Mouse (Mus musculus) lung, embryonic 16.5 days (tissue): Measurements from ENCODE around the gene Psmd10. TPM values are rescaled to one million over a fixed set of nuclear protein-coding genes. Genes with fewer than 3 reads are reported as not detected.

Experiments
- ATAC-seq: fragments of 200-750 bp; cut with Nextera tagmentation; 2 replicates; pipeline ENCODE4 v1.8.0; 2017; ENCODE audit warnings: low read depth, mild to moderate bottlenecking, moderate library complexity
- H3K27ac ChIP-seq: fragments of 300-500 bp; sonication (generic); 2 replicates; pipeline ENCODE4 v1.5.1; 2014; ENCODE audit warnings: mild to moderate bottlenecking, control low read depth, low read length
- H3K27me3 ChIP-seq: fragments of 300-500 bp; sonication (generic); 2 replicates; pipeline ENCODE4 v1.6.1; 2014; ENCODE audit warnings: low read depth, low read length, mixed read lengths; ENCODE audit not compliant: control insufficient read depth, insufficient read depth
- H3K36me3 ChIP-seq: fragments of 300-500 bp; sonication (generic); 2 replicates; pipeline ENCODE4 v1.6.1; 2014; ENCODE audit warnings: low read length; ENCODE audit not compliant: control insufficient read depth, insufficient read depth
- H3K4me1 ChIP-seq: fragments of 300-500 bp; sonication (generic); replicated peaks from 2 replicates; pipeline ENCODE4 v1.6.1; 2014; ENCODE audit warnings: low read length, mixed read lengths; ENCODE audit not compliant: control insufficient read depth, insufficient read depth
- H3K4me2 ChIP-seq: fragments of 300-500 bp; sonication (generic); 2 replicates; pipeline ENCODE4 v1.6.1; 2014; ENCODE audit warnings: low read depth, low read length, control low read depth
- H3K4me3 ChIP-seq: fragments of 300-500 bp; sonication (generic); 2 replicates; pipeline ENCODE4 v1.5.1; 2014; ENCODE audit warnings: mild to moderate bottlenecking, low read length, control low read depth
- H3K9ac ChIP-seq: fragments of 300-500 bp; sonication (generic); 2 replicates; pipeline ENCODE4 v1.6.1; 2014; ENCODE audit warnings: low read length, control low read depth
- H3K9me3 ChIP-seq: fragments of 300-500 bp; sonication (generic); 2 replicates; pipeline ENCODE4 v1.6.1; 2016; ENCODE audit warnings: low read length; ENCODE audit not compliant: control insufficient read depth
- WGBS: fragments of 180-500 bp; shearing (Covaris S2); extraction: QIAGEN DNeasy Blood & Tissue Kit; methylation state at CpG from one replicate; pipeline ENCODE4 v1.1.7; 2014; 5-methylcytosine and 5-hydroxymethylcytosine counted together
- polyA plus RNA-seq: library from polyadenylated mRNA; unstranded; fragments of >200 nt; fragmentation: Nextera tagmentation; extraction: Ambion mirVana; gene quantifications from 2 replicates; pipeline ENCODE4 v1.2.1, GENCODE M21; 2015

Gene Psmd10
- 49.6 and 50.0 TPM in 2 replicates for polyA plus RNA-seq

- Histone ChIP-seq H3K4me1 (no peaks in the 10 kb centered on the region), H3K9ac (peak within 1 kb of the TSS; percentile 64), H3K9me3 (no peaks in the 10 kb centered on the region), H3K4me2 (peak within 1 kb of the TSS; percentile 59), H3K36me3 (no peaks in the 10 kb centered on the region), H3K27me3 (peaks cover 6% of the 10 kb centered on the region; the same call in 1 of the 2 replicates), H3K27ac (peak within 1 kb of the TSS; percentile 63; the same call in 1 of the 2 replicates), H3K4me3 (peak within 1 kb of the TSS; percentile 64)
- peak; percentile 99 for ATAC-seq
- 19% methylated on average over 23 of the region's 23 CpGs for WGBS
Measured at GRCm38 (mm10) chrX:140956272-140956940, at the start of gene Psmd10, which contains the start of gene Atg4a. Psmd10 (minus strand) TSS chrX:140956728. Atg4a (plus strand) TSS chrX:140956907.

GRCm38 (mm10) chrX:140998885-140999284 lies 42.4 kb upstream of the Psmd10 start:
- no peaks in the 10 kb centered on the region for H3K9me3 ChIP-seq
- no peak for ATAC-seq

GRCm38 (mm10) chrX:140997912-140998545 lies 41.5 kb upstream of the Psmd10 start:
- Histone ChIP-seq H3K27me3 (peaks cover 2% of the 10 kb centered on the region; the same call in 1 of the 2 replicates), H3K27ac (no peak overlapping the region), H3K4me1 (no peaks in the 10 kb centered on the region), H3K36me3 (no peaks in the 10 kb centered on the region), H3K9me3 (no peaks in the 10 kb centered on the region), H3K4me2 (no peak overlapping the region), H3K4me3 (no peak overlapping the region), H3K9ac (no peak overlapping the region)
- WGBS = 75% methylated on average over 1 of the region's 1 CpGs
- no peak for ATAC-seq

More at GRCm38 (mm10) chrX:140998885-140999284, 42.4 kb upstream of the Psmd10 start:
- H3K27me3 ChIP-seq = peaks cover 2% of the 10 kb centered on the region; the same call in 1 of the 2 replicates
- no peak overlapping the region for H3K9ac ChIP-seq
- no peaks in the 10 kb centered on the region for H3K36me3 ChIP-seq
- H3K4me2 ChIP-seq = no peak overlapping the region
- no peaks in the 10 kb centered on the region for H3K4me1 ChIP-seq
- H3K27ac ChIP-seq = no peak overlapping the region
- no peak overlapping the region for H3K4me3 ChIP-seq

DNA sequence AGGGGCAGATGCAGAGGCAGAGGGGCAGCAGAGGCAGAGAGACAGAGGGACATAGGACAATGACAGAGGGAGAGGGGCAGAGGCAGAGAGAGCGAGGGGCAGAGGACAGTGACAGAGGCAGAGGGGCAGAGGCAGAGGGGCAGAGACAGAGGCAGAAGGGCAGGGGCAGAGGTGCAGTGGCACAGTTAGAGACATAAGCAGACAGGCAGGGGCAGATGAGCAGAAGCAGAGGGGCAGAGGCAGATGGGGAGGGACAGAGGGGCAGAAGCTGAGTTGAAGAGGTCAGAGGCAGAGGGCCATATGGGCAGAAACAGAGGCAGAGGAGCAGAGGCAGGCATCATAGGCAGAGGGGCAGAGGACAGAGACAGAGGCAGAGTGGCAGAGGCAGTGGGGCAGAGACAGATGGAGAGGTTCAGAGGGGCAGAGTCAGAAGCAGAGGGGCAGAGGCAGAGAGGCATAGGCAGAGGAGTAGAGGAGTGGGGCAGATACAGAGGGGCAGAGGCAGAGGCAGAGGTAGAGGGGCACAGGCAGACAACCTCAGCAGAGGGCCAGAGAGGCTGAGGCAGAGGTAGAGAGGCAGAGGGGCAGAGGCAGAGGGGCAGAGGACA lies 40.5 kb upstream of the Psmd10 start:
- WGBS = 80% methylated on average over 1 of the region's 1 CpGs
- H3K27me3 ChIP-seq = peaks cover 2% of the 10 kb centered on the region; the same call in 1 of the 2 replicates
- no peak overlapping the region for H3K9ac ChIP-seq
- no peak overlapping the region for H3K27ac ChIP-seq
- H3K9me3 ChIP-seq = no peaks in the 10 kb centered on the region
- ATAC-seq = peak; percentile 36; the same call in 1 of the 2 replicates
- no peak overlapping the region for H3K4me2 ChIP-seq
- no peaks in the 10 kb centered on the region for H3K36me3 ChIP-seq
- H3K4me1 ChIP-seq = no peaks in the 10 kb centered on the region
- H3K4me3 ChIP-seq = no peak overlapping the region

- H3K4me3 ChIP-seq = no peak overlapping the region
- H3K27me3 ChIP-seq = peaks cover 4% of the 10 kb centered on the region
- H3K4me1 ChIP-seq = no peaks in the 10 kb centered on the region; the same call in 1 of the 2 replicates
- ATAC-seq = no peak
- no peak overlapping the region for H3K27ac ChIP-seq
- H3K9ac ChIP-seq = no peak overlapping the region
- H3K36me3 ChIP-seq = no peaks in the 10 kb centered on the region
- WGBS = 73% methylated on average over 2 of the region's 2 CpGs
- H3K9me3 ChIP-seq = no peaks in the 10 kb centered on the region
- H3K4me2 ChIP-seq = no peak overlapping the region
Measured at GRCm38 (mm10) chrX:140985256-140985655, 28.7 kb upstream of the Psmd10 start.

DNA sequence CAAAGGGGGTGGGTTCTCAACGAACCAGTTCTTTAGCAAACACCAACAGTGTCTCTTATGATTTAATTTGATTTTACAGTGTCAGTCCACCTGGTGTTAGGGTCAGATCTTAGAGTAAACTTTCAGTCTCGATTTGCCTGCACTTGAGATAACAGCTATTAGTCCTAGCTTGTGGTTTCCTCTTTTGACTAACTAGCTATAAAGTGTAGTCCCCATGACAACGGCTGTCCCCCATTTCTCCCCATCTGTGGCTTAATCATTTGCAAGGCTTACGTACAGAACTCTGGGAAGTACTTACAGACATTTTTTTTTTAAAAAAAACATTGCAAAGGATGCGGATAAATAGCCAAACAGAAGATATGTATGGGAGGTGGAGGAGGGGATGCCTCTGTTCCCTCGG lies 28.3 kb upstream of the Psmd10 start:
- WGBS = 56% methylated on average over 6 of the region's 6 CpGs
- Histone ChIP-seq H3K4me3 (no peak overlapping the region), H3K9ac (no peak overlapping the region), H3K4me1 (no peaks in the 10 kb centered on the region; the same call in 1 of the 2 replicates), H3K27me3 (peaks cover 4% of the 10 kb centered on the region), H3K9me3 (no peaks in the 10 kb centered on the region), H3K4me2 (no peak overlapping the region), H3K27ac (no peak overlapping the region), H3K36me3 (no peaks in the 10 kb centered on the region)
- no peak for ATAC-seq

DNA sequence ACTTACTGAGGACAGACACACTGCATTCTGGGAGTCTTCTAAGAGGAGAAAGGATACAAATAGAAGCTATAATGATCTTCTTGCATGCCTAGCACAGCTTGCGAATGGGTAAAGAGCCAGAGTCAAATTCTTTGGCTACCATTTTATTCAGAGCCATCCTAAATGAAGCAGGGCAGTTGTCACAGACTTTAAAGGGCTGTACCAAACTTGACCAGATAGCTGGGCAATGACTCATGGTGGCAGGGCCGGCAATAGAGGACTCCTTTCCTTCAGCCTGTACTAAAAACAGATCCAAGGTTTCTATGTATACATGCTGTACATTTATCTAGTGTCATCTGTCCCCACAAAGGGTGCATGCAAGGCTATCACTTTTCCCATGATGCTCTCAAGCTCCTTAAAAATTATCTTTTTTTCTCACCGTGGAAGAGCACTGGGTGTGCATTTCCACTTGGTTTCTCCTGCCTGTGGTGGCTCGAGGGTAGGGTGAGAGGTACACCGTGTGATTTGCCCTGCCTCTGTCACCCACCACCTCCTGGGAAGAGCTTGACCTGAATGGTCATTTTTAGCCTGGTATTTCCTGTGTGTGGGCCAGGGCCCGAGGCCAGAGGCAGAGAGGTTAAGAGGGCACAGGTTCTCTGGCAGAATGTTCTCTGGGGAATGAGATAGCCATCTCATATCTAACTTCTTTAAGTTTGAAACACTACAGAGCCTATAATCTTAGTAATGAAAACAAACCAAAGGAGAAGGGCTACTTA lies 26.9 kb upstream of the Psmd10 start:
- no peak overlapping the region for H3K9ac ChIP-seq
- no peak overlapping the region for H3K27ac ChIP-seq
- peaks cover 4% of the 10 kb centered on the region for H3K27me3 ChIP-seq
- no peak for ATAC-seq
- no peaks in the 10 kb centered on the region for H3K9me3 ChIP-seq
- no peaks in the 10 kb centered on the region; the same call in none of the 2 replicates for H3K4me1 ChIP-seq
- 34% methylated on average over 6 of the region's 6 CpGs for WGBS
- H3K4me3 ChIP-seq = no peak overlapping the region
- H3K36me3 ChIP-seq = no peaks in the 10 kb centered on the region
- H3K4me2 ChIP-seq = no peak overlapping the region

DNA sequence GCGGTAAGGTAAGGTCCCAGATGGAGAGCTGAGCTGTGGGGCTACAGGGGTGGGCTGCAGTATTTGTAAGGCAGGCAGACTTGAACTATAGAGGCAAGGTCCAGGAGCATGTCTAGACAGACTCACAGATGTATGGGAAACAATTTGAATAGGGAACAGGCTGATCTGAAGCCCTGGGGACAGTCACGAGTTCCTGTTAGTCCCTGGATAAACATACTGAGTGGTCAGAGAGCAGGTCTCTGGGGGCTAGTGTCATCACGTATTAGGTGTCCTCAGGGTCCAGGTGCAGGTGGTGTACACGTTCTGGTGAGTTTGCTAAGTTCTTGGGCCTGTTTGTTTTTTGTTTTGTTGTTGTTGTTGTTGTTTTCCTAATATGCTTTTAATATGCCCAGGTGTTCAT lies 23.6 kb upstream of the Psmd10 start:
- WGBS = 66% methylated on average over 4 of the region's 4 CpGs
- Histone ChIP-seq H3K9ac (no peak overlapping the region), H3K36me3 (no peaks in the 10 kb centered on the region), H3K27me3 (peaks cover 2% of the 10 kb centered on the region), H3K4me2 (no peak overlapping the region), H3K4me3 (no peak overlapping the region), H3K27ac (no peak overlapping the region), H3K4me1 (no peaks in the 10 kb centered on the region; the same call in none of the 2 replicates), H3K9me3 (no peaks in the 10 kb centered on the region)
- ATAC-seq = no peak
